Mouse (Mus musculus): Measurements from ENCODE around the gene Apol7a.

- no peak for TF ChIP-seq CTCF (IDR thresholded peaks at IDR 0.05; ENCODE audit: extremely low read depth, insufficient read length, insufficient replicate concordance, low read depth, low read length)
- TF ChIP-seq POLR2A (IDR thresholded peaks at IDR 0.05; ENCODE audit: low read depth, low read length), result no peak
These were observed 60.5 kb downstream of the Apol7a start for GRCm38 (mm10) chr15:77338451-77338850.

Data from small intestine, adult 2 months (tissue).